Mouse (Mus musculus) kidney, embryonic 15.5 days (tissue): ENCODE measurements at regions not wholly inside any gene's neighbourhood (a gene's known extent, or its start where the extent isn't known, plus 50 kb on each side); places are given as distances from the start of the nearest gene placed in this dataset.
A peak's percentile ranks its signal among the peaks of the same experiment; 100 is the strongest.

Experiments
- ATAC-seq: fragments of 200-750 bp; cut with Nextera tagmentation; replicated peaks from 2 replicates; pipeline ENCODE4 v1.8.0; 2017; ENCODE audit warnings: moderate TSS enrichment; ENCODE audit not compliant: low FRiP score
- H3K27ac ChIP-seq: fragments of 300-500 bp; sonication (generic); 2 replicates; pipeline ENCODE4 v1.5.1; 2015; ENCODE audit warnings: mild to moderate bottlenecking, inconsistent platforms
- H3K27me3 ChIP-seq: fragments of 300-500 bp; sonication (generic); 2 replicates; pipeline ENCODE4 v1.6.1; 2015; ENCODE audit warnings: inconsistent platforms
- H3K36me3 ChIP-seq: fragments of 300-500 bp; sonication (generic); 2 replicates; pipeline ENCODE4 v1.6.1; 2015; ENCODE audit warnings: inconsistent platforms
- H3K4me1 ChIP-seq: fragments of 300-500 bp; sonication (generic); 2 replicates; pipeline ENCODE4 v1.6.1; 2015; ENCODE audit warnings: inconsistent platforms
- H3K4me2 ChIP-seq: fragments of 300-500 bp; sonication (generic); 2 replicates; pipeline ENCODE4 v1.6.1; 2015; ENCODE audit warnings: moderate library complexity, mild to moderate bottlenecking, inconsistent platforms
- H3K4me3 ChIP-seq: fragments of 300-500 bp; sonication (generic); replicated peaks from 2 replicates; pipeline ENCODE4 v1.5.1; 2015; ENCODE audit warnings: mild to moderate bottlenecking, inconsistent platforms
- H3K9ac ChIP-seq: fragments of 300-500 bp; sonication (generic); 2 replicates; pipeline ENCODE4 v1.6.1; 2015; ENCODE audit warnings: mild to moderate bottlenecking, inconsistent platforms
- H3K9me3 ChIP-seq: fragments of 300-500 bp; sonication (generic); replicated peaks from 2 replicates; pipeline ENCODE4 v1.6.1; 2016; ENCODE audit warnings: inconsistent platforms
- WGBS: fragments of 180-500 bp; shearing (Covaris S2); methylation state at CpG from one replicate; pipeline ENCODE4 v1.1.7; 2015; ENCODE audit warnings: mixed read lengths; 5-methylcytosine and 5-hydroxymethylcytosine counted together

DNA sequence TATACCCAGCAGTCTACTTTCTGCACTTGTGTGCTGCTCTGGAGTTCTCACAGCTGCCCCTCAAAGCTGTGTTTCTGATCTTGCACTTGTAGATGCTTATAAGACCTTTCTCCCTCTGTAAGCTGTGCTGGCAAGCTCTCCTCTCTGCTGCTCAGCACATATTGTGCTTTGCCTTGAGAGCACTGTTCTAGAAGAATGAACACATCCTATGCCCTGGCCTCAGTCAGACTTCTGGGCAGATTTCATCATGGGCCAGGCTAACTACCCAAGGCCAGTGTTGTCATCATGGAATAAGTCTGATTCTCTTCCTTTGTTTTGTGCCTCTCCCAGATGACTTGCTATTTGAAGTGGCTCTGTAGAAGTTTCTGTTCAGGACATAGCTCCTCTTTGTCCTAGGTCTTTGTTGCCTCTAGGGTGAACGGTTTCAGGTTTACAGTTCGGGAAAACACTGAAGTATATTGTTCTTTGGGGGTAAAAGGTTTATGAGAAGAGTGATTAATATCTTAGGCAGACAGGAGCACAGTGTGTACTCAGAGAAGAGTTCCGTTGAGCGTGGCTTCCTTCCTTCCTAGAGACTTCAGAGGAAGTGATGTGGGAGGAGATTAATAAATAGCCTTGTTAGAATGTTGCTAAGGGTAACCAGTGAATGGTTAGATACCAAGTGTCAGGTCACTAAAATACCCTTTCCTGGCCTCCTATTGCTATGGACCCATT, 70.8 kb downstream of the Pcdh18 start:
- Histone ChIP-seq H3K9me3 (no peaks in the 10 kb centered on the region), H3K4me1 (peaks cover 10% of the 10 kb centered on the region; the same call in 1 of the 2 replicates), H3K9ac (no peak overlapping the region), H3K27ac (peak overlapping the region; percentile 48), H3K4me3 (no peak overlapping the region), H3K36me3 (no peaks in the 10 kb centered on the region), H3K4me2 (no peak overlapping the region), H3K27me3 (no peaks in the 10 kb centered on the region)
- WGBS = 6% methylated on average over 4 of the region's 4 CpGs
- peak; percentile 90 for ATAC-seq

GRCm38 (mm10) chr3:49674921-49675320, 82.2 kb downstream of the Pcdh18 start:
- Histone ChIP-seq H3K9me3 (no peaks in the 10 kb centered on the region), H3K9ac (no peak overlapping the region), H3K27me3 (no peaks in the 10 kb centered on the region), H3K27ac (no peak overlapping the region), H3K36me3 (no peaks in the 10 kb centered on the region), H3K4me3 (no peak overlapping the region), H3K4me2 (no peak overlapping the region), H3K4me1 (no peaks in the 10 kb centered on the region)
- ATAC-seq = no peak
- 81% methylated on average over 6 of the region's 6 CpGs for WGBS

GRCm38 (mm10) chr3:49672685-49673184, 84.4 kb downstream of the Pcdh18 start:
- H3K9me3 ChIP-seq = no peaks in the 10 kb centered on the region
- no peaks in the 10 kb centered on the region for H3K4me1 ChIP-seq
- no peak for ATAC-seq
- H3K27me3 ChIP-seq = no peaks in the 10 kb centered on the region
- 46% methylated on average over 2 of the region's 2 CpGs for WGBS
- H3K36me3 ChIP-seq = no peaks in the 10 kb centered on the region
- no peak overlapping the region for H3K27ac ChIP-seq
- no peak overlapping the region for H3K4me2 ChIP-seq
- no peak overlapping the region for H3K4me3 ChIP-seq
- H3K9ac ChIP-seq = no peak overlapping the region

GRCm38 (mm10) chr3:49667543-49668338, 89.4 kb downstream of the Pcdh18 start:
- no peak for ATAC-seq
- 80% methylated on average over 9 of the region's 9 CpGs for WGBS
- Histone ChIP-seq H3K4me1 (no peaks in the 10 kb centered on the region), H3K9ac (no peak overlapping the region), H3K36me3 (no peaks in the 10 kb centered on the region), H3K9me3 (no peaks in the 10 kb centered on the region), H3K4me2 (no peak overlapping the region), H3K27me3 (no peaks in the 10 kb centered on the region), H3K27ac (no peak overlapping the region), H3K4me3 (no peak overlapping the region)

GRCm38 (mm10) chr3:49666516-49666915, 90.6 kb downstream of the Pcdh18 start:
- H3K4me3 ChIP-seq = no peak overlapping the region
- no peak for ATAC-seq
- no peak overlapping the region for H3K27ac ChIP-seq
- H3K9ac ChIP-seq = no peak overlapping the region
- H3K9me3 ChIP-seq = no peaks in the 10 kb centered on the region
- no peak overlapping the region for H3K4me2 ChIP-seq
- no peaks in the 10 kb centered on the region for H3K27me3 ChIP-seq
- WGBS = 88% methylated on average over 2 of the region's 2 CpGs
- no peaks in the 10 kb centered on the region for H3K36me3 ChIP-seq
- no peaks in the 10 kb centered on the region for H3K4me1 ChIP-seq

- no peak for ATAC-seq
- no peaks in the 10 kb centered on the region for H3K4me1 ChIP-seq
- WGBS = 40% methylated on average over 1 of the region's 1 CpGs
These were observed 108.3 kb downstream of the Pcdh18 start for GRCm38 (mm10) chr3:49648895-49649175.

DNA sequence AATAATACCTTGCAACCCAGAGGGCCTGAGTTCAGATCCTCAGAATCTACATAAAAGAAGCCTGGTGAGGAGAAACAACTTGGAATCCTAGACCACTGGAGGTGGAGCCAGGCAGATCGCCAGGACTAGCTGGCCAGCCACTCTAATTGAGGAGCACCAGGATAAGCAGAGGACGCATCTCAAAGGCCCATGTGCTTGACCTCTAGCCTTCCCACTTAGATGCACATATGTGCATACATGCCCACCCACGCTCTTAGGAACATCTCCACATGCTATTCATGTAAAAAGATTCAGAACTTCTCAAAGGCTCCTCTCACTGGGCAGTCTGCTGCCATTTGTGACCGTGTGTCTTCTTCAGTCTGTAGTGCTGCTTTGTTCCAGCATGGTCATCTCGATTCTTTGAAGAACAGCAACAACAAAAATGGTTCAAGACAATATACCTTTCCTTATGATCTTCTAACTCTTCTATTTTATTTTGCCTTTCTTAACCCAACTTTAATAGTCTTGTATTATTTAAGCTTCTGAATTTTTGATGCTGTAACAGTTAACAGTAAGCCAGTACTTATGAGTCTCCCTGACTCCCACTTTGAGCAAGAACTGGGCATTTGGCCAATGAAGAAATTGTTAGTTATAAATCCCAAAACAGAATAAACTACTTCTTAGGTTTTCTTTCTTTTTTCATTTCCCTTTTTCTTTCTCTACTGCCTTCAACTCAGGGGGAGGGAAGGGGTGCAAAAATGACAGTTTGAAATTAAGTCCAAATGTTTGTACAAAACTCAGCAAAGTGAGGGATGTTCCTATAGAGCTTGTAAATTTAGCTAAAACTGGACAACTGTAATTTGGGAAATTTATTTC, 108.9 kb downstream of the Pcdh18 start:
- H3K4me2 ChIP-seq = no peak overlapping the region
- H3K36me3 ChIP-seq = no peaks in the 10 kb centered on the region
- ATAC-seq = 0 out of 2 replicates have a peak, but pooled peaks have one; percentile 40
- no peaks in the 10 kb centered on the region for H3K4me1 ChIP-seq
- H3K4me3 ChIP-seq = no peak overlapping the region
- 68% methylated on average over 5 of the region's 5 CpGs for WGBS
- H3K27ac ChIP-seq = peak overlapping the region; percentile 66
- H3K9me3 ChIP-seq = no peaks in the 10 kb centered on the region
- no peaks in the 10 kb centered on the region for H3K27me3 ChIP-seq
- no peak overlapping the region for H3K9ac ChIP-seq

More at GRCm38 (mm10) chr3:49648895-49649175, 108.3 kb downstream of the Pcdh18 start:
- Histone ChIP-seq H3K4me2 (no peak overlapping the region), H3K9ac (no peak overlapping the region), H3K4me3 (no peak overlapping the region), H3K9me3 (no peaks in the 10 kb centered on the region), H3K36me3 (no peaks in the 10 kb centered on the region), H3K27ac (no peak overlapping the region), H3K27me3 (no peaks in the 10 kb centered on the region)

DNA sequence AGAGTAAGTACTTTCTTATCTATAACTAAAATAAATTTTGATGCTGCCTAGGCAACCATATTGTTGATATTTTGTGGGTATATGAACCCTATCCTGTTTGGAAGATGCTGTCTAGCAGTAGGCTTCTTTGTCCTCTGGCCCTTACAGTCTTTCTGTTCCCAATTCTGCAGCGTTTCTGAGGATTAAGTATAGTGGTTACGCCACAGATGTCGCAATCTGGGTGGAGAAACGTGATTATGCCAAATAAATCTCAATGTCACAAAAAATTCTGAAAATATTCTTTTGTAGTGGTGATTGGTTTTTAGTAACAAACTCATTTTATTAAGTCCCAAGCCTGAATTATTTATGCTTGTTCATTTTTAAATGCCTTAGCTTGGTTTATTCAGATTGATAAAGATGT, 112.1 kb downstream of the Pcdh18 start:
- Histone ChIP-seq H3K36me3 (no peaks in the 10 kb centered on the region), H3K4me1 (no peaks in the 10 kb centered on the region), H3K9ac (no peak overlapping the region), H3K27me3 (no peaks in the 10 kb centered on the region), H3K27ac (no peak overlapping the region), H3K4me3 (no peak overlapping the region), H3K4me2 (no peak overlapping the region), H3K9me3 (no peaks in the 10 kb centered on the region)
- 88% methylated on average over 4 of the region's 4 CpGs for WGBS
- ATAC-seq = no peak

DNA sequence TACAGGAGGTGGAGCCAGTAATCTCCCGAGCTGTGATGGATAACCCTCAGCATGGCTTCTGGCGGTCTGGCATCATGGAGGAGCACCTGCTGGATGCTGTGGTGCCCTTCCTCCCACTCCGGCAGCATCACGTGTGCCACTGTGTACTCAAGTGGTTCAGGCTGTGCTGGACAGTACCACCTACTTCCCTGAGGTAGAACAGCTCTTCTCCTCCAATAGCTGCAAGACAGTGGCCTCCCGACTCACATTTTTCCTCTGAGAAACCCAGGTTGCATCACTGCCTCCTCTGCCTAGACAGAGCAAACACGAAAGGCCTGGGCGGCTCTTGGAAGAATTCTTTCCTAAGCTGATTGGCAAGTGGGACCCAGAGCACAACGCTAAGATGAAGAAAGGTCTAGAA, 113.3 kb downstream of the Pcdh18 start:
- Histone ChIP-seq H3K4me2 (no peak overlapping the region), H3K4me1 (no peaks in the 10 kb centered on the region), H3K4me3 (no peak overlapping the region), H3K36me3 (no peaks in the 10 kb centered on the region), H3K9ac (no peak overlapping the region), H3K27ac (no peak overlapping the region), H3K9me3 (no peaks in the 10 kb centered on the region), H3K27me3 (no peaks in the 10 kb centered on the region)
- ATAC-seq = no peak
- WGBS = 89% methylated on average over 8 of the region's 8 CpGs

GRCm38 (mm10) chr3:49641966-49642758, 115.0 kb downstream of the Pcdh18 start:
- Histone ChIP-seq H3K4me1 (no peaks in the 10 kb centered on the region), H3K9ac (no peak overlapping the region), H3K27ac (peak overlapping the region; percentile 70), H3K36me3 (no peaks in the 10 kb centered on the region), H3K27me3 (no peaks in the 10 kb centered on the region), H3K9me3 (no peaks in the 10 kb centered on the region), H3K4me2 (no peak overlapping the region), H3K4me3 (no peak overlapping the region)
- ATAC-seq = peak; percentile 79
- WGBS = 36% methylated on average over 4 of the region's 4 CpGs

GRCm38 (mm10) chr3:49641411-49641810, 115.7 kb downstream of the Pcdh18 start:
- H3K27me3 ChIP-seq = no peaks in the 10 kb centered on the region
- H3K4me1 ChIP-seq = no peaks in the 10 kb centered on the region
- no peak overlapping the region for H3K4me3 ChIP-seq
- WGBS = 80% methylated on average over 1 of the region's 1 CpGs
- 0 out of 2 replicates have a peak overlapping the region, but pooled peaks have one; percentile 51 for H3K27ac ChIP-seq
- ATAC-seq = no peak
- no peaks in the 10 kb centered on the region for H3K9me3 ChIP-seq
- H3K36me3 ChIP-seq = no peaks in the 10 kb centered on the region
- no peak overlapping the region for H3K4me2 ChIP-seq
- H3K9ac ChIP-seq = no peak overlapping the region
